Mouse (Mus musculus) C2C12 (cell line): ENCODE measurements at regions not wholly inside any gene's neighbourhood (a gene's known extent, or its start where the extent isn't known, plus 50 kb on each side); places are given as distances from the start of the nearest gene placed in this dataset.

ENCODE experiments used
- H3K27me3 ChIP-seq: one replicate; pipeline ENCODE4 v1.6.1; 2011; ENCODE audit not compliant: control insufficient read depth, insufficient read depth, insufficient read length
- H3K36me3 ChIP-seq: one replicate; pipeline ENCODE4 v1.6.1; 2011; ENCODE audit not compliant: control insufficient read depth, insufficient read depth
- H3K4me3 ChIP-seq: one replicate; pipeline ENCODE4 v1.5.1; 2011; ENCODE audit warnings: mild to moderate bottlenecking, control low read depth; ENCODE audit not compliant: poor library complexity, insufficient read depth, severe bottlenecking
- H3K79me2 ChIP-seq: one replicate; pipeline ENCODE4 v1.6.1; 2011; ENCODE audit not compliant: control insufficient read depth, insufficient read depth
- H3K79me3 ChIP-seq: one replicate; pipeline ENCODE4 v1.6.1; 2011; ENCODE audit warnings: low read depth, control low read depth
- H3ac ChIP-seq: one replicate; pipeline ENCODE3; 2011; ENCODE audit warnings: low read depth; ENCODE audit not compliant: control insufficient read depth, insufficient read length
- CEBPB ChIP-seq: IDR thresholded peaks from one replicate; pipeline ENCODE4 v1.6.1; 2011; ENCODE audit warnings: low read depth, mild to moderate bottlenecking, control low read depth, moderate library complexity
- CTCF ChIP-seq: IDR thresholded peaks from one replicate; pipeline ENCODE4 v1.5.1; 2011; ENCODE audit not compliant: control insufficient read depth, insufficient read depth, insufficient read length
- FOSL1 ChIP-seq: IDR thresholded peaks from one replicate; pipeline ENCODE4 v1.8.0; 2011; ENCODE audit warnings: mild to moderate bottlenecking, low read length; ENCODE audit not compliant: poor library complexity, insufficient read depth, severe bottlenecking
- MAX ChIP-seq: IDR thresholded peaks from one replicate; pipeline ENCODE4 v1.6.1; 2011; ENCODE audit warnings: mild to moderate bottlenecking, control low read depth
- MYOD1 ChIP-seq: IDR thresholded peaks from one replicate; pipeline ENCODE4 v1.6.1; 2011; ENCODE audit warnings: low read depth; ENCODE audit not compliant: control insufficient read depth, insufficient read length
- MYOG ChIP-seq: IDR thresholded peaks from one replicate; pipeline ENCODE4 v1.6.1; 2011; ENCODE audit not compliant: control insufficient read depth, insufficient read length; ENCODE audit errors: extremely low read depth
- USF1 ChIP-seq: IDR thresholded peaks from one replicate; pipeline ENCODE4 v1.6.1; 2011; ENCODE audit warnings: low read depth, mild to moderate bottlenecking, control low read depth, moderate library complexity

DNA sequence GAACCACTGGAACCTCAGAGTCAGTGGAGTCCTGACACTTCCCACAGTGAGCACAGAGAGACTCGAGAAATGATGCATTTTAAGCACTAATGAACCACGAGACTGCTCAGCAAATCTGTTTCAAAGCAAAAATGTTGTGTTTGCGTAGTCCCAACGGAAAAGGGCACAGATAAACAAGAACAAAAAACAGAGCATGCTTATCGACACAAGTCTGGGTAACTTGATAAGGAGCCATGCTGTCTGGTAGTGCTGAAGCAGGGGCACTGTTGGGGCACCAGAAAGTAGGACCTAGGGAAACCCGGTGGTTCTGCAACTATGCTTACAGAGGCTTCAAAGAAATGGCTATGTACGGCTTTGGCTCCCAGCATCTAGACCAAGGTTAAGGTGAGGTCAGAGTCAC, 172.7 kb upstream of the Hes1 start:
- no peaks in the 10 kb centered on the region for H3K36me3 ChIP-seq
- H3K27me3 ChIP-seq: no peaks in the 10 kb centered on the region
- H3K4me3 ChIP-seq: no peak overlapping the region
- no peaks in the 10 kb centered on the region for H3K79me2 ChIP-seq
- H3K79me3 ChIP-seq: no peaks in the 10 kb centered on the region
- no peak for TF ChIP-seq CEBPB
- no peak for TF ChIP-seq MYOD1
- TF ChIP-seq FOSL1: no peak
- no peak for TF ChIP-seq CTCF
- no peak for TF ChIP-seq MYOG
- no peak for TF ChIP-seq MAX
- TF ChIP-seq USF1: no peak
- no peak overlapping the region for H3ac ChIP-seq

DNA sequence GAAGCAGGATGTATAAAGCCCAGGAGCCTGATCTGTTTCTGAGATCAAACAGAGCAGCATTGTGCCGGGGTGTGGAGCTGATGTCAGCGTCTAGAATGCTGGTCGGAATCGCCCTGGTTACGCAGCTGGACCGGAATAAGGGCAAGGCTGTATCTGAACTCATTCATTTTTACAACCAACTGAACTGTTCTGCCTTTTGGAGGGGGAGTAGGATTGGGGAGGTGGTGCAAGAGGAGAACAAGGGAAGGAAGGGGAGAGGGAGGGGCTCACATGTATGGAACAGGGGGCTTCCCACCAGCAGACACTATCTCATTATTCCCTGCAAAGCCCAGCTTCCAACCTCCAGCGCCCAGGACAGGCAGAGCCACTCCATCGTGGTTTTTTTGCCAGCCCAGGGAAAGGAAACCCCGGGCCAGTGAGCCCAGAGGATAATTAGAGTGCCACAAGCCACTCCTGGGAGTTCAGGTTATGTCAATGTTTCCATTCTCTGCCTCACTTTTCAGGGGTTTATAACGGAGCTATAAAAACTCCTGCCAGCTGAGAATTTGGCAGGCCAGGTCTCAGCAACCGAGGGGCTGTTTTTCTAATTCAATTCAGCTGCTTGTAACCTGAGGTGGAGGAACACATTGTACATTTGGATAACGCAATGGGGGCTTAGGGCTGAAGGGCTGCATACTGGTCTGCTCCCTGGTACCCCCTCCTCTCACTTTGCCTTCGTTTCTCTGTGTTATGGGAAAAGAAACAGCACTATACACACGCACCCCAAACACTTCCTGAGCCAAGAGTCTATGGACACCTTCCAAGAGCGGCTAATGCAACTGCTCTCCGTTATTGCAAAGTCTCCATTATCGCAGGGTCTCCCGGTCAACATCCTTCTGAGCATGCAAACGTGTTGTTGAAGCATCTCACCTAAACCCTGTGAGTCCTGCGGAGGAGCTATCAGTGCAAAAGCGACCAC, 170.0 kb upstream of the Hes1 start:
- no peak overlapping the region for H3K4me3 ChIP-seq
- no peak for TF ChIP-seq CTCF
- TF ChIP-seq CEBPB: no peak
- TF ChIP-seq USF1: no peak
- no peak for TF ChIP-seq MYOD1
- no peak for TF ChIP-seq FOSL1

DNA sequence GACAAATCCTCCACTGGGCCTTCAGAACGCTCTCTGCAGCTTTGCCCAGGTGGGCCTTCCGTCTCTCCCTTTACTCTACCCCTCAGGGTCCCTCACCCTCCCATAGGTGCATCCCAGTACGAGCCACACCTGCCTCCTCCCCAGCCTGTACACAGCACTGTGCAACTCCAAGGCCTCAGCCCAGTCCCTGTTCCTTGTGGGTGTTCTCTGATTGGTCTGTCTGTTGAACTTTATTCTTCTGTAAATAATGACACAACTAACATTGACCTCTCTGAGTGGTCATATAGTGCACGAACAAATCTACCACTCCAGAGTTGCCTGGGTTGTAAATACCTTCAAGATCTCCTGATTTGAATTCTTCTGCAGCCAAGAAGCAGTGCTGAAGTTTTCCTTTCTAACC, 167.8 kb upstream of the Hes1 start:
- H3K4me3 ChIP-seq: no peak overlapping the region

More for the DNA sequence above, 170.0 kb upstream of the Hes1 start:
- Histone ChIP-seq H3ac (no peak overlapping the region), H3K27me3 (no peaks in the 10 kb centered on the region), H3K79me2 (no peaks in the 10 kb centered on the region), H3K79me3 (no peaks in the 10 kb centered on the region), H3K36me3 (no peaks in the 10 kb centered on the region)

DNA sequence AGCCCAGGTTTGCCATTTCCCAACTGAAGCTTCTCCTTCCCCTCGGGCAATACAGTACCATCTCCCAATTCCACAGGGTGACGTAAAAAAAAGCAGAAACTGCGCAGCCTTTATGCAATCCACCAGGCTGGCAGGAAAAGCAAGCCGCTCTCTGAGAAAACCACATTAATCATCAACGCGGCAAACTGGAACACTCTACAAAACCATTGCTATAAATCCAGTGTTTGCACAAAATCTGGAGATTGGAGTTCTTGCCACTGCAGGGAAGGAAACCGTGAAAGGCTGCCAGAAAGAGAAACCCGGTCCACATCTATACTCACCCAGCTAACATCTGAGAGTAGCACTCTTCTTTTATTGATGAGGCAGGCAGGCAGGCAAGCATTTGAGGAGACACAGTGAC, 160.7 kb upstream of the Hes1 start:
- Histone ChIP-seq H3K27me3 (no peaks in the 10 kb centered on the region), H3ac (no peak overlapping the region), H3K79me2 (no peaks in the 10 kb centered on the region), H3K4me3 (no peak overlapping the region), H3K79me3 (no peaks in the 10 kb centered on the region), H3K36me3 (no peaks in the 10 kb centered on the region)
- no peak for TF ChIP-seq MAX
- TF ChIP-seq CTCF: no peak
- no peak for TF ChIP-seq MYOD1
- no peak for TF ChIP-seq USF1
- TF ChIP-seq FOSL1: no peak
- TF ChIP-seq MYOG: no peak
- no peak for TF ChIP-seq CEBPB

More for the DNA sequence above, 167.8 kb upstream of the Hes1 start:
- Histone ChIP-seq H3K79me2 (no peaks in the 10 kb centered on the region), H3K36me3 (no peaks in the 10 kb centered on the region), H3K27me3 (no peaks in the 10 kb centered on the region), H3ac (no peak overlapping the region), H3K79me3 (no peaks in the 10 kb centered on the region)
- TF ChIP-seq MYOD1: no peak
- TF ChIP-seq CEBPB: no peak
- no peak for TF ChIP-seq USF1
- TF ChIP-seq MAX: no peak
- TF ChIP-seq FOSL1: no peak
- no peak for TF ChIP-seq MYOG
- TF ChIP-seq CTCF: no peak

DNA sequence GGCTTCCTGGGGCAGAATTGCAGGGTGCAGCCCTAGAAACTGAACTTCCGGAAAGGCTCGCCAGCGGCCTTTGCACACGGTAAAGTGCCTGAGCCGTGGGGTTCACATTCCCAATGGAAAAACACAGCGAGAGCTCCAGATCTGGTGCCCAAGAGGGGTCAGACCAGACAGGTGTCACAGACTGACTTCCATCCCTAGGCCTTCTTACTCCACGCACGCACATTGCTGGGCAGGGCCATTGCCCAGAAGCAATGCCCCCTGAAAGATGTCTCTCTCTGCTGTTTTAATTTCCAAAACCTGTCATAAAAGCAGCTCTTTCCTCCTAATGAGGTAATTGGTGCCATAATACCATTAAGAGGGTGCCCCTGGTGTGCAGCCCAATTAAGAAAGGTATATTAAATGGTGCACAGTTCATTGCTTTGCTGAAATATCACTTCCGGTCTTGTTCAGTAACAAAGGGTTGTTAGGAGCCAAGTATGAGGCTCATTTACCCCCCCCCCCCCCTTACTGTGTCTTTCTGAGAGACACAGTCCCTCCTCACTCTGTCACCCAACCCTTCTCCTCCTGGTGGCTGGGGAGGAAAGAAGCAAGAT, 159.9 kb upstream of the Hes1 start:
- TF ChIP-seq MYOG (no peak), FOSL1 (no peak), MYOD1 (no peak), CEBPB (no peak), USF1 (no peak), CTCF (no peak), MAX (no peak)
- H3K4me3 ChIP-seq: no peak overlapping the region
- no peaks in the 10 kb centered on the region for H3K79me2 ChIP-seq
- H3K79me3 ChIP-seq: no peaks in the 10 kb centered on the region
- no peaks in the 10 kb centered on the region for H3K36me3 ChIP-seq
- H3K27me3 ChIP-seq: no peaks in the 10 kb centered on the region
- no peak overlapping the region for H3ac ChIP-seq

DNA sequence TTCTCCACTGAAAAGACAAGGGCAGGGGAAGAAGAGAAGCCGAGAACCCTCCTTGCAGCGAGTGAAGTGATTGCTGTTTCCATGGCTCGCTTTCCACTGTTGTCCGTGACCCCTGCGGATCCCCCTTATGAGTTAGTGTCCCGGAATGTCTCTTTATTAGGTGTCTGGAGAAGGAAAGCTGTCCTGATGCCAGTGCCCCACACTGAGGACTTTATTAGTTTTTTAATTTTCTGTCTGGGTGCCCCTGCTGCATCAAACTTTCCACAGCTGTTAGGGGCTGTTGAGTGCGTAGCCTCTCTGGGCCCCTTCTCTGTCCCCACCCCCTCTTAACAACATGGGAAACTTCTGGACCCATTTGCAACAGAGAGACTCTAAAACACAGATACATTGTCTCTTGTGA, 156.9 kb upstream of the Hes1 start:
- no peaks in the 10 kb centered on the region for H3K79me2 ChIP-seq
- no peak overlapping the region for H3K4me3 ChIP-seq
- H3K36me3 ChIP-seq: no peaks in the 10 kb centered on the region
- TF ChIP-seq FOSL1: no peak
- TF ChIP-seq CEBPB: no peak
- no peak for TF ChIP-seq USF1
- TF ChIP-seq MYOG: no peak
- no peak for TF ChIP-seq CTCF
- no peak for TF ChIP-seq MYOD1
- TF ChIP-seq MAX: no peak
- no peak overlapping the region for H3ac ChIP-seq
- no peaks in the 10 kb centered on the region for H3K79me3 ChIP-seq
- H3K27me3 ChIP-seq: no peaks in the 10 kb centered on the region
